Comparison of ENCODE assay signal across 41 mouse cellular contexts in the genomic region with DNA sequence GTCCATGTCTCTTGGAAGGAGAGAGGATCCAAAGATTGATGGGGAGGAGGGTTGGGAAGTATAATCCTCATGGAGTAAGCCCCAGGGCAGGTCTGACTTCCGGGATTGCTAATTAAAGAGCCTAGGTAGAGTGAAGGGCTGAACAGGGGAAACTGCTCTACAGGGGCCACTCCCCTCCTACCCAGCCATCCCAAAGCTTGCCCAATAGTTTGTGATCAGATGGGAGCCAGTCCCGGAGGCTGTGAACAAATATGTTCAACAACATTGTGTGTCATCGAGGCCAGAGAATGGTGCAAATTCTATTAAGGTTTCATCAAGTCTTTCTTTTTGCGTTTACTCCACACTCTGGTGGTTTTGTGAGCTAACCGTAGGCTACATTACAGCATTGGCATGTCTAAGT. TPM values are rescaled to one million over a fixed set of nuclear protein-coding genes. Genes with fewer than 3 reads are reported as not detected.
"Had no signal": no experiment of that assay in that cellular context is flagged by ENCODE, and none has a peak within 500 bp of the region (broad histone marks: within the 10 kb centered on the region; RNA-seq: fewer than 3 reads in every experiment).

No protein-coding gene starts in this region.

- H3K4me3 ChIP-seq: gastrocnemius, adult 2 months; heart, embryonic 10.5 days; heart, embryonic 12.5 days; hindbrain, embryonic 12.5 days; intestine, embryonic 15.5 days; kidney, embryonic 15.5 days; limb, embryonic 13.5 days; limb, embryonic 15.5 days; liver, embryonic 13.5 days; liver, embryonic 15.5 days had no signal

- H3K4me2 ChIP-seq: heart, embryonic 12.5 days; hindbrain, embryonic 12.5 days; hindbrain, embryonic 14.5 days; intestine, embryonic 15.5 days; kidney, embryonic 15.5 days; limb, embryonic 13.5 days; limb, embryonic 15.5 days; liver, embryonic 13.5 days; liver, embryonic 15.5 days had no signal

- DNase-seq: gastrocnemius, adult 2 months; gastrocnemius, postnatal 10 days; gastrocnemius, postnatal 25 days; heart, adult 18-20 months; heart, postnatal 10 days; heart, postnatal 36 days; kidney, adult 18-20 months; kidney, adult 8-10 months; kidney, postnatal 14 days; kidney, postnatal 36 days; layer of hippocampus, adult 9-11 months; layer of hippocampus, postnatal 36 days; left cerebral cortex, postnatal 4 days; liver, embryonic 13.5 days had no signal

- H3K9ac ChIP-seq: heart, embryonic 12.5 days; hindbrain, embryonic 12.5 days; hindbrain, embryonic 14.5 days; intestine, embryonic 15.5 days; kidney, embryonic 15.5 days; limb, embryonic 13.5 days; limb, embryonic 15.5 days; liver, embryonic 13.5 days; liver, embryonic 15.5 days had no signal

- H3K36me3 ChIP-seq: heart, embryonic 10.5 days; heart, embryonic 12.5 days; hindbrain, embryonic 12.5 days; intestine, embryonic 15.5 days; kidney, embryonic 15.5 days; limb, embryonic 13.5 days; limb, embryonic 15.5 days; liver, embryonic 13.5 days; liver, embryonic 15.5 days had no signal

- H3K27me3 ChIP-seq: heart, embryonic 12.5 days; hindbrain, embryonic 12.5 days; intestine, embryonic 15.5 days; kidney, embryonic 15.5 days; limb, embryonic 13.5 days; limb, embryonic 15.5 days; liver, embryonic 13.5 days; liver, embryonic 15.5 days had no signal

- H3K27ac ChIP-seq: gastrocnemius, adult 2 months; heart, embryonic 10.5 days; hindbrain, embryonic 12.5 days; hindbrain, embryonic 14.5 days; intestine, embryonic 15.5 days; kidney, embryonic 15.5 days; kidney, postnatal 0 days; limb, embryonic 13.5 days; limb, embryonic 15.5 days; liver, embryonic 13.5 days; liver, embryonic 15.5 days had no signal

- ATAC-seq: hindbrain, embryonic 16.5 days; inflammation-experienced regulatory T-cells, adult 6 months; intestine, embryonic 15.5 days; intestine, postnatal 0 days had no signal

- H3K9me3 ChIP-seq: heart, embryonic 10.5 days; hindbrain, embryonic 12.5 days; intestine, embryonic 15.5 days; kidney, embryonic 15.5 days; limb, embryonic 15.5 days; liver, embryonic 13.5 days; liver, embryonic 15.5 days had no signal

- H3K4me1 ChIP-seq: heart, embryonic 12.5 days; hindbrain, embryonic 12.5 days; intestine, embryonic 15.5 days; kidney, embryonic 15.5 days; limb, embryonic 13.5 days; limb, embryonic 15.5 days had no signal

RNA-seq across cellular contexts. Expression of a gene that starts 34.1 kb away (rescaled TPM):
- total RNA-seq: gastrocnemius, postnatal 10 days; gastrocnemius, postnatal 4 days; heart, adult 18-20 months; heart, adult 8-10 months; heart, postnatal 10 days; heart, postnatal 36 days; layer of hippocampus, adult 18-20 months; layer of hippocampus, adult 8-10 months; layer of hippocampus, postnatal 14 days; layer of hippocampus, postnatal 36 days; left cerebral cortex, adult 18-20 months; left cerebral cortex, adult 8-10 months; left cerebral cortex, postnatal 10 days; left cerebral cortex, postnatal 25 days; left cerebral cortex, postnatal 4 days had no signal
- polyA plus RNA-seq: frontal cortex, adult 2 months; heart, embryonic 10.5 days; heart, embryonic 14.5 days; heart, embryonic 16.5 days; hindbrain, embryonic 12.5 days; hindbrain, embryonic 14.5 days; hindbrain, embryonic 16.5 days; inflammation-experienced regulatory T-cells, adult 6 months; intestine, embryonic 15.5 days; intestine, postnatal 0 days; limb, embryonic 13.5 days had no signal

RNA-seq across cellular contexts. Expression of a gene that starts 40.1 kb away (rescaled TPM):
- total RNA-seq: gastrocnemius, postnatal 10 days; gastrocnemius, postnatal 25 days; gastrocnemius, postnatal 4 days; heart, adult 18-20 months; heart, adult 8-10 months; heart, postnatal 10 days; heart, postnatal 36 days; hematopoietic stem cell, adult 5-6 weeks; layer of hippocampus, adult 18-20 months; layer of hippocampus, adult 8-10 months; layer of hippocampus, postnatal 14 days; layer of hippocampus, postnatal 36 days; left cerebral cortex, adult 18-20 months; left cerebral cortex, adult 8-10 months; left cerebral cortex, postnatal 10 days; left cerebral cortex, postnatal 25 days; left cerebral cortex, postnatal 4 days had no signal
- polyA plus RNA-seq: frontal cortex, adult 2 months; heart, embryonic 14.5 days; heart, embryonic 16.5 days; hindbrain, embryonic 14.5 days; hindbrain, embryonic 16.5 days; inflammation-experienced regulatory T-cells, adult 6 months; intestine, postnatal 0 days; limb, embryonic 11.5 days; limb, embryonic 13.5 days; limb, embryonic 15.5 days had no signal

RNA-seq across cellular contexts. Expression of a gene that starts 45.8 kb away (rescaled TPM):
- total RNA-seq: gastrocnemius, adult 2 months; gastrocnemius, postnatal 10 days; gastrocnemius, postnatal 25 days; gastrocnemius, postnatal 4 days; heart, adult 18-20 months; heart, adult 8-10 months; heart, postnatal 10 days; heart, postnatal 36 days; hematopoietic stem cell, adult 5-6 weeks; layer of hippocampus, adult 18-20 months; layer of hippocampus, adult 8-10 months; layer of hippocampus, postnatal 14 days; layer of hippocampus, postnatal 36 days; left cerebral cortex, adult 18-20 months; left cerebral cortex, adult 8-10 months; left cerebral cortex, postnatal 10 days; left cerebral cortex, postnatal 25 days; left cerebral cortex, postnatal 4 days had no signal
- polyA plus RNA-seq: frontal cortex, adult 2 months; heart, embryonic 14.5 days; heart, embryonic 16.5 days; hindbrain, embryonic 12.5 days; hindbrain, embryonic 14.5 days; hindbrain, embryonic 16.5 days; inflammation-experienced regulatory T-cells, adult 6 months; intestine, embryonic 15.5 days; intestine, postnatal 0 days; limb, embryonic 11.5 days; limb, embryonic 13.5 days had no signal

RNA-seq across cellular contexts. Expression of a gene that starts 51.8 kb away (rescaled TPM):
- total RNA-seq: gastrocnemius, postnatal 10 days; gastrocnemius, postnatal 4 days; heart, adult 18-20 months; heart, adult 8-10 months; heart, postnatal 10 days; heart, postnatal 36 days; hematopoietic stem cell, adult 5-6 weeks; layer of hippocampus, adult 18-20 months; layer of hippocampus, adult 8-10 months; layer of hippocampus, postnatal 14 days; layer of hippocampus, postnatal 36 days; left cerebral cortex, adult 18-20 months; left cerebral cortex, adult 8-10 months; left cerebral cortex, postnatal 10 days; left cerebral cortex, postnatal 25 days; left cerebral cortex, postnatal 4 days had no signal
- polyA plus RNA-seq: frontal cortex, adult 2 months; heart, embryonic 14.5 days; heart, embryonic 16.5 days; hindbrain, embryonic 12.5 days; hindbrain, embryonic 14.5 days; hindbrain, embryonic 16.5 days; inflammation-experienced regulatory T-cells, adult 6 months; intestine, postnatal 0 days; limb, embryonic 13.5 days; limb, embryonic 15.5 days had no signal
